Mouse (Mus musculus) CD4-positive helper T cell, adult 2 months (primary cell): ENCODE data around the gene Zswim9.
"Not testable (repeated sequence)": the region's sequence is repeated elsewhere in the genome, so short reads cannot be mapped to it uniquely, and the experiment has no call there.

Experiments used
- DNase-seq: peaks from one replicate; pipeline ENCODE4 v3.0.0-alpha.2; 2012; ENCODE audit warnings: low read depth, missing footprints, low spot score

The Zswim9 gene

DNA sequence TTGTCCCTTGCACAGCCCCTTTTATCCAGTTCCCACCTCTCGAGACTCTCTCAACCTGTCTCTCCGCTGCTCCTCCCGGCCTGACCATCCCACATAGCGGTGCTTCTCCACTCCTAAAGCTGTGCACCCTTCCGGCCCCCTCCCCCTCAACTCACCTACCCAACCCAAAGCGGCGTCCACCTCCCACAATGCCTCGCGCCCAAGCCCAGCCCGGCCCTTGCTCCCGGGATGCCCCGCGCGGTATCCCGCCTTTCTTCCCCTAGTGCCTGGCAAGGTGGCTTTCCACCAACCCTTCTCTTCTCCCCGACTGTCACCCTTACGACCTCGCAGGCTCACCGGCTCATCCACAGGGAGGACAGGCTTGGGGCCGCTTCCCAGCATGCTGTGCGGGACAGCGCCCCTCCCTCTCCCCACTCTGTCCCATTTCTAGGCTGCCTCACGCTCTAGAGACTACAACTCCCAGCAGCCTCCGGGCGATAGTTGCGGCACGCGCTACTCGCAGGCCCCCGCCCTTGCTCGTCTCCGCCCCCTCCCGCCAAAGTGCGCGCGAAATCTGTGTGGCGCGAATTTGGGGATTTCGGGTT, at the start of gene Zswim9:
Gene Zswim9 (minus strand): TSS at position 414 of the 584 bp plus-strand sequence.
- peak; percentile 94 for DNase-seq

GRCm38 (mm10) chr7:13324316-13324715, 45.8 kb upstream of the Zswim9 start, which contains the start of gene Pla2g4c:
TSS of gene Pla2g4c (plus strand) at chr7:13324655.
- no peak for DNase-seq

DNA sequence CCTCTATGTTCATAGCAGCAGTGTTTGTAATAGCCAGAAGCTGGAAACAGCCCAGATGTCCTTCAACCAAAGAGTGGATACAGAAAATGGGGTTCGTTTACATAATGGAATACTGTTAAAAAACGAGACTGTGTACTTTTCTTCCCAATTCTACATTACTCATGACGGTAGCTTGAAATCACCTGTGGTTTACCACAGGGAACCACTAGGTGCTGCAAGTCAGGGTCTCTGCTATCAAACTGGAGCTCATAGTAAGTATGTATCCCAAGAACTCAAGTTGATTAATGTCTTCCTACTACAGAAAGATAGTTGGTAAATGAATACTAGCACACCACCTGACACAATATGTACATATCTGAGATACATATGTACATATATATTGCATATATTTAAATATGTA, 42.9 kb upstream of the Zswim9 start:
- DNase-seq = no peak

DNA sequence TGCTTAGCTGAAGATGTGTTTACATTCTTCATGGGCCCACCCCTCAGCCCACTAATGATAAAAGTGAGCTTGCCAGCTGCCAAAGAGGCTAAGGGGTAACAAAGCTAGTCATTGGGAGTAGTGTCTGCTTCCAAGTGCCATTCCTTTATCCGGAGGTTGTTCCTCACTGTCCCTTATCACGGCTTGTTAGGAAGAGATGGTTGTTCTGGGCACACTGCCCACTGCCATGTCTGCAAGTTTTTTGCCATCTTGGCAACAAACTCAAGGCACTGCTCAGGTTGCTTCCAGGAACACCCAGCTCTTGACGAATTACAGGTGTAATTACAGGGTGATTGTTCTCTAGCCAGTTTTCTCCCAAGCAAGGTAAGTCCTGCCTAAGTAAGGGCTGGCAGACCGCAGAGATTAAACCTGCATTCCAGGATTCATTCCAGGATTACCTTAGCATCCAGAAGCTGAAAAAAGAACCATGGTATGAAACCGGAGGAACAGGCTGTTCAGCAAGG, 35.6 kb upstream of the Zswim9 start:
- DNase-seq = no peak

DNA sequence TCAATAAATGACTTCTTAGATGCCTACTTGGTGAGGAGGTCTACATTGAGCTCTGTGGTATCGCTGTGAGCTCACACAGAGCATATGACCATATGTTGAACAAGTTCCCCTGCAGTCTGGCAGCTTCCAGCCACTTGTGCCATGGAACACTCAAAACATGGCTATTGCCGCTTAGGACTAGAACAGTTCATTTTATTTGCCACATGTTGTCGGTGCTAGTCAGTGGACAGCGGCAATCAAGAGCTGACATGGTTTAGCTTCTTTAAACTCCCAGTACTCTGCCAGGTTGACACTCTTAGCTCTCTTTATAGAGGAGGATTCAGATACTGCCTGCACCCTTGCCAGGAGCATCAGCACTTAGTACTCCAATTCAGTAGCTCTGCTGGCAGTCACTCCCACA, 32.9 kb upstream of the Zswim9 start:
- DNase-seq = no peak

GRCm38 (mm10) chr7:13310493-13311199, 32.1 kb upstream of the Zswim9 start:
- no peak for DNase-seq

DNA sequence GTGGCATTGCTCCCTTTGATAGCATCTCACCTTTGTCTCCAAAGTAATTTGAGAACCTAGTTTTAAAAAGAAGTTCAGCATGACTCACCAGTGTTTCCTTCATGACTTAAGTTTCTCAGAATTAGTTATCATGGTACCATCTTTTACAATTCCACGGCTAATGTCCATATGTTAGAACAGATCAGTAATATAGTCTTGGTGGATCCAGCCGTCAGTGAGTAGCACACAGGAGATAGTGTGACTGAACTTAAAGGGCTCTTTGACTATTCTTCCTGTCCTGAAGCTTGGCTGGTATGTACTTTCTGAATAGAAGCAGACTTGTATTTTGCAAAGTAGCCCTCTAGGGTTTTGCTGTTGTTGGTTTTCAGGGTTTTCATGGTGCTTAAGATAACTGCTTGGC, 30.9 kb upstream of the Zswim9 start:
- DNase-seq = no peak

- no peak for DNase-seq
Observed at GRCm38 (mm10) chr7:13303372-13303771, 24.9 kb upstream of the Zswim9 start.

- DNase-seq = peak; percentile 82
Observed at GRCm38 (mm10) chr7:13302780-13303179, 24.3 kb upstream of the Zswim9 start.

- no peak for DNase-seq
Observed at GRCm38 (mm10) chr7:13301643-13302042, 23.1 kb upstream of the Zswim9 start.

GRCm38 (mm10) chr7:13298821-13299220, 20.3 kb upstream of the Zswim9 start:
- no peak for DNase-seq

DNA sequence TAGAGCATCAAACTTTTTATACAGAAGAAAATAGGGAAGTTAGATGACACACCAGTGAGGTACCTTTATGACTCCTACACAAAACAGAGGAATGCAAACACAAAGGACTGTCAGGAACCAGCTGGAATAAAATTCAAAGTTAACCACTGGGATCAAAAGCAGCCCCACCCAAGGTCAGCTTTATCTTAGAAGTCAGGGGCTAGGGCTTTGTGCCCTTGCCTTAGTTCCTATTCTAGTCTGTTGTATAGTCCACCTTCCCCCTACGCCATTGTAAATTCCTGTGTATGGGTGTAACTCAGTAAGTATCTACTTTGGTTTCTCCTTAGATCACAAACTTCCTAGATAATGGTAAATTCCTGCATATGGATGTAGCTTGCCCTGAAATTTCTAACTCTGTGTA, 19.1 kb upstream of the Zswim9 start:
- DNase-seq = no peak

DNA sequence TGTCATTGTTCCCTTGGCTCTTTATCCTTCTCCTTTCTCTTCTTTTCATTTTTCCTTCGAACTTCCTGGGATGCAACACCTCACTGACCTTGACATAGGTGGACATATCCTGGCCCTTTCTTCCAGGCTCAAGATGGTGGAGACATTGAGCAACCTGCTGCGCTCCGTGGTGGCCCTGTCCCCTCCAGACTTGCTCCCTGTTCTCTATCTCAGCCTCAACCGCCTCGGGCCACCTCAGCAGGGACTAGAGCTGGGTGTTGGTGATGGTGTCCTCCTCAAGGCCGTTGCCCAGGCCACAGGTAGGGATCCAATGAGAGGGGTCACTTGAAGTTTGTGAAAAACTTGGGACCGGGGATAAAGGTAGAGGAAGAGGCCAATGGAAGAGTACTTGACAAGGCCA, 16.7 kb upstream of the Zswim9 start:
- no peak for DNase-seq

DNA sequence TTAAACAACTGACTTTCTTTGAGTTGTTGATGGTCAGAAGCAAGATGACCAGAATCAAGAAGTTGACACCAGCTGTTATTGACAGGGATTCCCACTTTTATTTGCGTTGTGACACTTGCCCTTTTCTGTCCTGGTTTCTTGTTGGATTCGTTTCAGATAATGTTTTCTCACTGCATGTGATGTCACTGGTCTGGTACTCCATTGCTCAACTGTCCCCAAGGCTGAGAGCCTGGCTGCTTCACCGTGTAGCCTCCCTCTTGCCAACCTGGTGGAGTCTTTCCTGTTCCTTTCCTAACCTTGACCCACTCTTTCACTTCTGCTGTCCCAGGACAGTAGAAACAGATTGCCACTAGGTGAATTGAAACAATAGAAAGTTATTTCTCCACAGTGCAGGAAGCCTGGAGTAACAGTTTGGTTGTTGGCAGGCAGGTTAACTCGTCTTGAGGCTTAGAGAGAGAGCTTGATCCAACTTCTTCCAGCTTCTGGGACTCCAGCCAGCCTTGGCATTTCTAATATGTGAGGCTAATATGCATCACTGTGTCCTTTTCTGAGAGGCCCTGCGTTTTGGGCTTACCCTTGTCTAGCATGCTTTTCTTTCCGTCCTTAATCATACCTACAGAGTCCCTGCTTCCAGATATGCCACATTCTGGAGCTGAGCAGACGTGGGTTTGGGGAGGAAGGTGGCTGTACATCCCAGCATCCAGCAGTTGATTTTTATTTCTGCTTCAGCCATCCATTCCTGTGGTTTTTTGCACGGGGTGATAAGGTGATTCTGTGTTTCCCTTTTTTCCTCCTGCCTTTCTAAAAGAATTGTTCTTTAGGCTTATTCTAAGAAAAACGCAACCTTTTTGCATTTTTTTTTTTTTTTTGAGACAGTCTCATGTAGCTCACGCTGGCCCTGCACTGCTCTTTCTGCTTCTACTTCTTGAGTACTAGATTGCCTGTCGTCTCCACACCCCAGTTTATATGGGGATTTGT, 15.6 kb upstream of the Zswim9 start:
- no peak for DNase-seq

- DNase-seq = no peak
Observed at GRCm38 (mm10) chr7:13291370-13291769, 12.8 kb upstream of the Zswim9 start.

DNA sequence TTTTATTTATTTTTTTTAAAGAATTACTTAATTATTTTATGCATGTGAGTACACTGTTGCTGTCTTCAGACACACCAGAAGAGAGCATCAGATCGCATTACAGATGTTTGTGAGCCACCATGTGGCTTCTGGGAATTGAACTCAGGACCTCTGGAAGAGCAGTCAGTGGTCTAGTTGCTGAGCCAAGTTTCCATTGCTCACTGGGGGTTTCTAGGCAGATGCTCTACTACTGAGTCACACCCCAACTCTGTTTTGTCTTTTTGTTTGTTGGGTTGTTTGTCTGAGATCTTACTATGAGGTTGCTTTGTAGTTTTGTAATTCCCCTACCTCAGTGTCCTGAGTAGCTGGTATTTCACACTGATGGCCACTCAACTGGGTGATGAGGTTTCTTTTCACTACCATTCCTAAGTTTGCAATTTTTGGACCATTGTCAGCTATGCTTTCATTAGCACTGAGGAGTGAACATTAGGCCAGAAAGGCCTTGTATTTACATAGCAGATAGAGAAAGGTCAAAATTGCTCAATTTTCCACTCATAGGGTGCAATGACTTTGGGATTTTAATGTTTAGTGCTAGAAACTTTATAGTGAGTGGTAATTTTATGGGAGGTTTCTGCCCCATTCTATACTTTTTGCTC, 11.6 kb upstream of the Zswim9 start:
- no peak for DNase-seq

- peak; percentile 12 for DNase-seq
Observed at GRCm38 (mm10) chr7:13288621-13289020, 10.1 kb upstream of the Zswim9 start.

GRCm38 (mm10) chr7:13278957-13279356, 436 bp upstream of the Zswim9 start:
- DNase-seq = not testable (repeated sequence)

DNA sequence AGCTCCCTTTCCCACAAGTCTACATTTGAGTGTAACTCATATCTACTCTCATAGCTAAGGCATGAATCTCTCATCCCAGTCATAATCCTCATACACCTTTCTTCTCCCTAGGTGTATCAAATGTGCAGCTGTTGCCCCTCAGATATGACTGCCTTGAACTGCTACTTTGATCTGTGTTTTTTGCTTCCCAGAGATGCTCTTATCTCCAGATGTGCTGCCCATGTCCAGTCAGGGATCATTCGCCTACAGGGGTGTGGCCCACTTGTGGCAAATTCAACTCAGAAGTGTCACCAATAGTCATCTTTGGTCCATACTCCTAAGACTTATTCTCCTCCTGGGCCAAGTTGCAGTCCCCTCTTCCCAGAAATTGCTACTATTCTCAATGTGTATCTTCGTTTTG, 688 bp downstream of the Zswim9 start:
- DNase-seq = no peak

- no peak for DNase-seq
Observed at GRCm38 (mm10) chr7:13277081-13277480, 1.4 kb downstream of the Zswim9 start, which contains the start of gene Lig1. TSS of gene Lig1 (plus strand) at chr7:13277283.

GRCm38 (mm10) chr7:13271704-13272103, 6.8 kb downstream of the Zswim9 start:
- DNase-seq = no peak
